ENCODE assay signal across 15 mouse cellular contexts in genomic region chr11:100609355-100609996, GRCm38 (mm10). TPM values are rescaled to one million over a fixed set of nuclear protein-coding genes. Genes with fewer than 3 reads are reported as not detected.
DNase-seq lines count a peak whose midpoint lies in the region; ATAC-seq and TF ChIP-seq lines count a peak whose summit lies in the region.
"Had no signal": no experiment of that assay in that cellular context is flagged by ENCODE, and none has a peak within 500 bp of the region (broad histone marks: within the 10 kb centered on the region; RNA-seq: fewer than 3 reads in every experiment).

No protein-coding gene starts in this region.

- TF ChIP-seq CTCF in hindbrain, postnatal 0 days (IDR thresholded peaks at IDR 0.05; ENCODE audit: low read depth) = no peak
- TF ChIP-seq CTCF in lung, adult 2 months (IDR thresholded peaks at IDR 0.05; ENCODE audit: insufficient read depth, low read length) = no peak

- peaks cover 28% of the 10 kb centered on the region; the same call in 1 of the 2 replicates for H3K4me1 ChIP-seq in heart, embryonic 10.5 days
- H3K4me1 ChIP-seq in hindbrain, postnatal 0 days (ENCODE audit: insufficient read depth, low read length) = peaks cover 1% of the 10 kb centered on the region; the same call in 1 of the 2 replicates
- H3K4me1 ChIP-seq in hindbrain, embryonic 12.5 days = peaks cover 3% of the 10 kb centered on the region; the same call in 1 of the 2 replicates
- H3K4me1 ChIP-seq in lung, adult 2 months (ENCODE audit: control insufficient read depth, insufficient read depth, low read length) = peaks cover 35% of the 10 kb centered on the region
- peaks cover 31% of the 10 kb centered on the region for H3K4me1 ChIP-seq in brown adipose tissue, adult 24 weeks (ENCODE audit: control insufficient read depth, insufficient read depth, insufficient read length, low read length)

- no peak for TF ChIP-seq POLR2A in lung, adult 2 months (IDR thresholded peaks at IDR 0.05; ENCODE audit: borderline replicate concordance, extremely low read depth, low read depth, low read length)

- ATAC-seq in hindbrain, postnatal 0 days = 0 out of 2 replicates have a peak, but pooled peaks have one; percentile 45
- no peak for ATAC-seq in hindbrain, embryonic 12.5 days (ENCODE audit: low FRiP score)
- ATAC-seq: forebrain, postnatal 0 days; intestine, postnatal 0 days had no signal

- 77% methylated on average over 5 of the region's 5 CpGs for WGBS in heart, embryonic 10.5 days
- 63% methylated on average over 5 of the region's 5 CpGs for WGBS in hindbrain, postnatal 0 days
- WGBS in hindbrain, embryonic 12.5 days = 94% methylated on average over 5 of the region's 5 CpGs
- WGBS in lung, adult 2 months = 61% methylated on average over 5 of the region's 5 CpGs

- H3K9me3 ChIP-seq in heart, embryonic 10.5 days = no peaks in the 10 kb centered on the region
- no peaks in the 10 kb centered on the region for H3K9me3 ChIP-seq in hindbrain, postnatal 0 days (ENCODE audit: low read length)
- no peaks in the 10 kb centered on the region for H3K9me3 ChIP-seq in hindbrain, embryonic 12.5 days (replicated peaks)
- H3K9me3 ChIP-seq: G1E; liver, embryonic 13.5 days had no signal

- H3K4me2 ChIP-seq in hindbrain, postnatal 0 days (ENCODE audit: low read depth, low read length) = no peak overlapping the region
- no peak overlapping the region for H3K4me2 ChIP-seq in hindbrain, embryonic 12.5 days (replicated peaks)
- H3K4me2 ChIP-seq: liver, embryonic 13.5 days had no signal

- H3K27me3 ChIP-seq in heart, embryonic 10.5 days (ENCODE audit: insufficient read depth, poor library complexity, severe bottlenecking) = no peaks in the 10 kb centered on the region
- no peaks in the 10 kb centered on the region for H3K27me3 ChIP-seq in hindbrain, postnatal 0 days (ENCODE audit: insufficient read depth, low read length)
- H3K27me3 ChIP-seq in hindbrain, embryonic 12.5 days = no peaks in the 10 kb centered on the region
- H3K27me3 ChIP-seq: liver, embryonic 13.5 days had no signal

- no peak overlapping the region for H3K4me3 ChIP-seq in heart, embryonic 10.5 days
- no peak overlapping the region for H3K4me3 ChIP-seq in hindbrain, postnatal 0 days (ENCODE audit: low read length)
- H3K4me3 ChIP-seq in hindbrain, embryonic 12.5 days = no peak overlapping the region
- H3K4me3 ChIP-seq in lung, adult 2 months (replicated peaks; ENCODE audit: extremely low read depth, low read depth, low read length) = no peak overlapping the region
- H3K4me3 ChIP-seq in brown adipose tissue, adult 24 weeks (ENCODE audit: insufficient read depth, low read depth, low read length) = no peak overlapping the region
- H3K4me3 ChIP-seq: erythroblast, embryonic 14.5 days; liver, embryonic 13.5 days had no signal

- no peak overlapping the region for H3K9ac ChIP-seq in hindbrain, postnatal 0 days (replicated peaks; ENCODE audit: low read length)
- no peak overlapping the region for H3K9ac ChIP-seq in hindbrain, embryonic 12.5 days
- H3K9ac ChIP-seq: forebrain, postnatal 0 days; liver, embryonic 13.5 days had no signal

- no peak for DNase-seq in heart, embryonic 10.5 days (ENCODE audit: low spot score)
- DNase-seq in heart, postnatal 4 days = no peak
- peak; percentile 31 for DNase-seq in hindbrain, postnatal 0 days (ENCODE audit: low spot score)
- peak; percentile 35 for DNase-seq in lung, postnatal 10 days
- no peak for DNase-seq in lung, adult 2 months
- DNase-seq in cerebellum, adult 9-10 months = no peak
- DNase-seq: cerebellum, adult 11-12 months; forebrain, postnatal 0 days; liver, embryonic 13.5 days; thymus, postnatal 25 days had no signal

- peak overlapping the region; percentile 67 for H3K27ac ChIP-seq in heart, embryonic 10.5 days
- peak overlapping the region; percentile 21 for H3K27ac ChIP-seq in hindbrain, postnatal 0 days
- no peak overlapping the region for H3K27ac ChIP-seq in hindbrain, embryonic 12.5 days
- H3K27ac ChIP-seq in brown adipose tissue, adult 24 weeks (replicated peaks; ENCODE audit: low read depth, low read length) = peak overlapping the region; percentile 71
- H3K27ac ChIP-seq: liver, embryonic 13.5 days had no signal

- peaks cover 29% of the 10 kb centered on the region for H3K36me3 ChIP-seq in heart, embryonic 10.5 days
- H3K36me3 ChIP-seq in hindbrain, postnatal 0 days (ENCODE audit: insufficient read depth, low read length) = no peaks in the 10 kb centered on the region
- peaks cover 7% of the 10 kb centered on the region; the same call in 1 of the 2 replicates for H3K36me3 ChIP-seq in hindbrain, embryonic 12.5 days

RNA-seq across cellular contexts. Expression of gene Nkiras2, which starts 9.6 kb away (rescaled TPM):
- polyA plus RNA-seq in heart, embryonic 10.5 days (2016; fragmentation: Nextera tagmentation; extraction: Ambion mirVana) = 67.4 and 67.9 TPM in 2 replicates
- total RNA-seq in heart, postnatal 4 days (2021) = 10 to 100 TPM; 53.7 to 57.7 TPM
- 125 and 131 TPM in 2 replicates for total RNA-seq in hindbrain, postnatal 0 days (2014; rRNA removed)
- polyA plus RNA-seq in hindbrain, postnatal 0 days (2015; fragmentation: Nextera tagmentation; extraction: Ambion mirVana) = 77.5 and 82.1 TPM in 2 replicates
- 101 and 109 TPM in 2 replicates for polyA plus RNA-seq in hindbrain, embryonic 12.5 days (2016; fragmentation: Nextera tagmentation; extraction: Ambion mirVana)
- polyA plus RNA-seq in lung, adult 2 months (2012; rRNA removed) = 59.4 and 84.5 TPM in 2 replicates
- 32.0 and 37.6 TPM in 2 replicates for polyA plus RNA-seq in brown adipose tissue, adult 24 weeks (2012; ENCODE audit: insufficient read depth, insufficient read length, missing spikeins)

RNA-seq across cellular contexts. Expression of gene Dnajc7, which starts 10.5 kb away (rescaled TPM):
- 194 and 211 TPM in 2 replicates for polyA plus RNA-seq in heart, embryonic 10.5 days (2016; fragmentation: Nextera tagmentation; extraction: Ambion mirVana)
- 100 to 1,000 TPM; 223 to 232 TPM for total RNA-seq in heart, postnatal 4 days (2021)
- 64.6 and 73.8 TPM in 2 replicates for total RNA-seq in hindbrain, postnatal 0 days (2014; rRNA removed)
- polyA plus RNA-seq in hindbrain, postnatal 0 days (2015; fragmentation: Nextera tagmentation; extraction: Ambion mirVana) = 237 and 246 TPM in 2 replicates
- 307 and 311 TPM in 2 replicates for polyA plus RNA-seq in hindbrain, embryonic 12.5 days (2016; fragmentation: Nextera tagmentation; extraction: Ambion mirVana)
- polyA plus RNA-seq in lung, adult 2 months (2012; rRNA removed) = 29.8 and 56.5 TPM in 2 replicates
- 246 and 295 TPM in 2 replicates for polyA plus RNA-seq in brown adipose tissue, adult 24 weeks (2012; ENCODE audit: insufficient read depth, insufficient read length, missing spikeins)

RNA-seq across cellular contexts. Expression of gene Cnp, which starts 34.8 kb away (rescaled TPM):
- polyA plus RNA-seq in heart, embryonic 10.5 days (2016; fragmentation: Nextera tagmentation; extraction: Ambion mirVana) = 16.3 and 20.0 TPM in 2 replicates
- total RNA-seq in heart, postnatal 4 days (2021) = 1 to 10 TPM; 6.3 to 7.3 TPM
- total RNA-seq in hindbrain, postnatal 0 days (2014; rRNA removed) = 95.3 and 125 TPM in 2 replicates
- polyA plus RNA-seq in hindbrain, postnatal 0 days (2015; fragmentation: Nextera tagmentation; extraction: Ambion mirVana) = 121 and 146 TPM in 2 replicates
- polyA plus RNA-seq in hindbrain, embryonic 12.5 days (2016; fragmentation: Nextera tagmentation; extraction: Ambion mirVana) = 29.1 and 29.2 TPM in 2 replicates
- 27.5 and 29.9 TPM in 2 replicates for polyA plus RNA-seq in lung, adult 2 months (2012; rRNA removed)
- polyA plus RNA-seq in brown adipose tissue, adult 24 weeks (2012; ENCODE audit: insufficient read depth, insufficient read length, missing spikeins) = 7.7 and 8.4 TPM in 2 replicates

Comparison
In these comparisons a context has a peak if more than half of its experiments do, and no peak if none do; other contexts are left out.
1. DNase-seq: peak in hindbrain, postnatal 0 days (single experiment) and lung, postnatal 10 days (single experiment); none in heart, embryonic 10.5 days (single experiment), heart, postnatal 4 days (single experiment), lung, adult 2 months (single experiment) and cerebellum, adult 9-10 months (single experiment).